ENCODE assay signal across 10 mouse cellular contexts in the genomic region with DNA sequence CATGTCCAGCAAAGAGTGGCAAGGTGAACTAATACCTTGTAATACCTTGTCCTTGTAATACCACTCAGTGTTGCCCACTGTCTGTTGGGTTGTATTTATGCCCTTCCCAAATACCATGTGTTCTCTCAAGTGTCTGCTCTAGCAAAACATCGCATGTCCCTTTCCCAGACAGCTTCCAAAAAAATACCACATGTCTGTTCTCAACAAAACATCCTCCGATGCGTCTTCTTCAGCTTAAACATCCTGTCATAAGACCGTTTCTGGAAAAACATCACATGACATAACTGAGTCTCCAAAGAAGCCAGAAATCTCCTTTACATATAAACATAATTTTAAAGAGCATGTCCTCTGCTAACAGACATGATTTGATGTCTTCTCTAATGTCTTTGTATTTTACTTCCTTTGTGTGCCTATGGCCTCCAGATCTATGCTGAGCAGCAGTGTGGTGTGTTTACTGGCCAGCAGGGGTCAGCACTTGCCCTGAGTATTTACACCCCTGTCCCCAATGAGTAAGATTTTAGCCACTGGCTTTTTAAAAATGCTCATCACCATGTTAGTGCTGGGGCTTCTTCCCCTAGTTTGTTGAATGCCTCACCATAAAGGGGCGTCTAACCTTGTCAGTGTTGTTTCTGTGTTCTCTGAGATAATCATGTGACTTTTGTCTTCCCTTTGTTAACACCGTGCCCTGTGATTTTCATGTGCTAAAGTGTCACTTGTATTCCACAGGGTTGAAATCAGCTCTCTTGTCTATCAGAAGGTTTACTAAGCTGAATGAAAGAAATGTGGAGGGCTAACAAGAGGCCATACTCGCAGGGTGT. TPM values are rescaled to one million over a fixed set of nuclear protein-coding genes. Genes with fewer than 3 reads are reported as not detected.
A peak's percentile ranks its signal among the peaks of the same experiment; 100 is the strongest.
DNase-seq lines count a peak whose midpoint lies in the region; ATAC-seq and TF ChIP-seq lines count a peak whose summit lies in the region.
"Not testable (repeated sequence)": the region's sequence is repeated elsewhere in the genome, so short reads cannot be mapped to it uniquely, and the experiment has no call there.
"Had no signal": no experiment of that assay in that cellular context is flagged by ENCODE, and none has a peak within 500 bp of the region (broad histone marks: within the 10 kb centered on the region; RNA-seq: fewer than 3 reads in every experiment).

No protein-coding gene starts in this region.

- peaks cover 0 to 27% of the 10 kb centered on the region in 2 experiments; a peak in 2 of 4 replicates for H3K4me1 ChIP-seq in CH12.LX (ENCODE audit: control insufficient read depth in 1 of 2, insufficient read depth in 2 of 2)
- H3K4me1 ChIP-seq in forebrain, embryonic 11.5 days (replicated peaks; ENCODE audit: control insufficient read depth, insufficient read depth, low read length); heart, embryonic 16.5 days (ENCODE audit: control insufficient read depth, insufficient read depth, low read length); neural tube, embryonic 15.5 days: not testable (repeated sequence)

- not testable (repeated sequence) for H3K9me3 ChIP-seq in CH12.LX (replicated peaks; ENCODE audit: low read length); forebrain, embryonic 11.5 days (ENCODE audit: control insufficient read depth, low read length); heart, embryonic 16.5 days (replicated peaks; ENCODE audit: control insufficient read depth, low read length); neural tube, embryonic 15.5 days (replicated peaks)

- TF ChIP-seq POLR2A in CH12.LX (IDR thresholded peaks at IDR 0.05; ENCODE audit: low read depth, low read length): not testable (repeated sequence)

- DNase-seq in CH12.LX (ENCODE audit: extremely low read depth): peak; percentile 80
- peak; percentile 17 for DNase-seq in c-Kit-negative CD71-positive TER-119-positive erythroid progenitor cells, embryonic 14.5 days (ENCODE audit: low read depth, low spot score)
- DNase-seq in forebrain, embryonic 11.5 days (ENCODE audit: low spot score): peak; percentile 74
- peak; percentile 75 to 89 for DNase-seq in kidney, postnatal 25 days
- peak; percentile 74 for DNase-seq in lung, postnatal 10 days
- peak; percentile 53 to 67 for DNase-seq in thymus, postnatal 10 days (ENCODE audit: low spot score in 2 of 2)

- 64% methylated on average over 7 of the region's 7 CpGs for WGBS in forebrain, embryonic 11.5 days
- WGBS in heart, embryonic 16.5 days: 58% methylated on average over 7 of the region's 7 CpGs
- 61% methylated on average over 7 of the region's 7 CpGs for WGBS in neural tube, embryonic 15.5 days

- TF ChIP-seq RAD21 in CH12.LX (IDR thresholded peaks at IDR 0.05; ENCODE audit: low read depth, low read length): peak; percentile 65

- not testable (repeated sequence) for H3K4me2 ChIP-seq in CH12.LX (ENCODE audit: insufficient read depth, low read depth, poor library complexity, severe bottlenecking); forebrain, embryonic 11.5 days (ENCODE audit: low read depth, low read length, severe bottlenecking); neural tube, embryonic 15.5 days
- H3K4me2 ChIP-seq in heart, embryonic 16.5 days (ENCODE audit: low read depth, low read length): peak overlapping the region; percentile 16; the same call in 1 of the 2 replicates

- TF ChIP-seq CTCF in CH12.LX (conservative IDR thresholded peaks at IDR 0.05 in 1 of 2, IDR thresholded peaks at IDR 0.05 in 1 of 2; ENCODE audit: low read depth in 2 of 2, low read length in 2 of 2): peak; percentile 47 to 75

- peak; percentile 25; the same call in 1 of the 2 replicates for ATAC-seq in forebrain, embryonic 11.5 days (replicated peaks; ENCODE audit: low FRiP score)
- ATAC-seq in heart, embryonic 16.5 days (replicated peaks; ENCODE audit: extremely low read depth, insufficient read depth, low FRiP score); neural tube, embryonic 15.5 days (ENCODE audit: low FRiP score): not testable (repeated sequence)

- dilution Hi-C loops in CH12.LX (cut with MboI; ENCODE audit: extremely low pct_ligation_motif_present, extremely low pct_unique_long_range_greater_than_20kb, low sequenced_read_pairs): not testable (repeated sequence)

- TF ChIP-seq EP300 in CH12.LX (IDR thresholded peaks at IDR 0.05; ENCODE audit: low read length): not testable (repeated sequence)

- H3K4me3 ChIP-seq in CH12.LX (replicated peaks in 1 of 3; ENCODE audit: low read depth in 2 of 3, low read length in 2 of 3, poor library complexity in 1 of 3); forebrain, embryonic 11.5 days (ENCODE audit: low read depth, low read length); heart, embryonic 16.5 days (ENCODE audit: low read length); neural tube, embryonic 15.5 days (replicated peaks): not testable (repeated sequence)

- not testable (repeated sequence) for H3K27ac ChIP-seq in CH12.LX (ENCODE audit: insufficient read depth, low read depth); forebrain, embryonic 11.5 days (ENCODE audit: low read depth, low read length); heart, embryonic 16.5 days (ENCODE audit: low read length)
- H3K27ac ChIP-seq in neural tube, embryonic 15.5 days (replicated peaks): 0 out of 2 replicates have a peak overlapping the region, but pooled peaks have one; percentile 25

- not testable (repeated sequence) for H3K36me3 ChIP-seq in CH12.LX (replicated peaks in 1 of 2; ENCODE audit: control insufficient read depth in 1 of 2, insufficient read depth in 1 of 2, low read length in 1 of 2); forebrain, embryonic 11.5 days (ENCODE audit: control insufficient read depth, insufficient read depth, low read length); heart, embryonic 16.5 days (ENCODE audit: control insufficient read depth, insufficient read depth); neural tube, embryonic 15.5 days

- not testable (repeated sequence) for H3K27me3 ChIP-seq in CH12.LX (replicated peaks); forebrain, embryonic 11.5 days (ENCODE audit: control insufficient read depth, insufficient read depth, low read length); heart, embryonic 16.5 days (ENCODE audit: control insufficient read depth, insufficient read depth, low read length); neural tube, embryonic 15.5 days (replicated peaks)

- H3K79me2 ChIP-seq in CH12.LX (replicated peaks; ENCODE audit: control insufficient read depth, extremely low read depth, insufficient read depth, poor library complexity, severe bottlenecking): not testable (repeated sequence)

- H3K9ac ChIP-seq in CH12.LX (ENCODE audit: insufficient read depth, low read depth); forebrain, embryonic 11.5 days (ENCODE audit: low read length); heart, embryonic 16.5 days (ENCODE audit: low read length); neural tube, embryonic 15.5 days (replicated peaks): not testable (repeated sequence)

- in situ Hi-C loops in CH12.LX (cut with MboI; ENCODE audit: low pct_ligation_motif_present, low pct_unique_long_range_greater_than_20kb, low sequenced_read_pairs): loop anchor here (5.0 kb wide), 1 partner anchor 37 kb away; no protein-coding TSS in a partner anchor

TF ChIP-seq in CH12.LX, 34 proteins besides CTCF, POLR2A, EP300 and RAD21:
- peak; percentile 64 for TF ChIP-seq SMC3 (IDR thresholded peaks at IDR 0.05; ENCODE audit: low read depth, low read length)
- peak; percentile 33 for TF ChIP-seq ZC3H11A (IDR thresholded peaks at IDR 0.05; ENCODE audit: low read depth, low read length)
TF ChIP-seq in CH12.LX: peak in this region for 2; not testable (repeated sequence) for 32.

RNA-seq across cellular contexts. Expression of a gene that starts 16.0 kb away (rescaled TPM):
- total RNA-seq in CH12.LX (2012; rRNA removed): not detected in 2 replicates
- total RNA-seq in CH12.LX (2014; rRNA removed): not detected in 2 replicates
- polyA plus RNA-seq in CH12.LX (2012; ENCODE audit: insufficient read length, low read depth): not detected in 2 replicates
- not detected in 2 replicates for polyA plus RNA-seq in forebrain, embryonic 11.5 days (2014; fragmentation: Nextera tagmentation; extraction: Ambion mirVana)
- polyA plus RNA-seq in heart, embryonic 16.5 days (2015; fragmentation: Nextera tagmentation; extraction: Ambion mirVana): 0.16 and 0.39 TPM in 2 replicates
- 0.09 and 0.70 TPM in 2 replicates for polyA plus RNA-seq in neural tube, embryonic 15.5 days (2015; fragmentation: Nextera tagmentation; extraction: Ambion mirVana)
- total RNA-seq: gastrocnemius, adult 8-10 months had no signal
- polyA plus RNA-seq: limb, embryonic 12.5 days had no signal

RNA-seq across cellular contexts. Expression of a gene that starts 21.1 kb away (rescaled TPM):
- not detected in 2 replicates for total RNA-seq in CH12.LX (2012; rRNA removed)
- total RNA-seq in CH12.LX (2014; rRNA removed): not detected in 2 replicates
- not detected in 2 replicates for polyA plus RNA-seq in CH12.LX (2012; ENCODE audit: insufficient read length, low read depth)
- not detected in 2 replicates for polyA plus RNA-seq in forebrain, embryonic 11.5 days (2014; fragmentation: Nextera tagmentation; extraction: Ambion mirVana)
- polyA plus RNA-seq in heart, embryonic 16.5 days (2015; fragmentation: Nextera tagmentation; extraction: Ambion mirVana): 0.26 TPM in 1 of 2 replicates, not detected in the other
- not detected in 2 replicates for polyA plus RNA-seq in neural tube, embryonic 15.5 days (2015; fragmentation: Nextera tagmentation; extraction: Ambion mirVana)
- polyA plus RNA-seq: limb, embryonic 12.5 days had no signal

RNA-seq across cellular contexts. Expression of a gene that starts 21.1 kb away (rescaled TPM):
- not detected in 2 replicates for total RNA-seq in CH12.LX (2012; rRNA removed)
- total RNA-seq in CH12.LX (2014; rRNA removed): not detected in 2 replicates
- not detected in 2 replicates for polyA plus RNA-seq in CH12.LX (2012; ENCODE audit: insufficient read length, low read depth)
- not detected in 2 replicates for polyA plus RNA-seq in forebrain, embryonic 11.5 days (2014; fragmentation: Nextera tagmentation; extraction: Ambion mirVana)
- 0.17 and 0.49 TPM in 2 replicates for polyA plus RNA-seq in heart, embryonic 16.5 days (2015; fragmentation: Nextera tagmentation; extraction: Ambion mirVana)
- polyA plus RNA-seq in neural tube, embryonic 15.5 days (2015; fragmentation: Nextera tagmentation; extraction: Ambion mirVana): 0.49 TPM in 1 of 2 replicates, not detected in the other
- total RNA-seq: gastrocnemius, adult 8-10 months had no signal
- polyA plus RNA-seq: limb, embryonic 12.5 days had no signal

Comparison
In these comparisons a context has a peak if more than half of its experiments do, and no peak if none do; other contexts are left out.
1. DNase-seq: peak in every context shown above with its lines; median percentile 82 in kidney, postnatal 25 days; 80 in CH12.LX; 74 in forebrain, embryonic 11.5 days; 74 in lung, postnatal 10 days; 60 in thymus, postnatal 10 days; 17 in c-Kit-negative CD71-positive TER-119-positive erythroid progenitor cells, embryonic 14.5 days.